Mouse (Mus musculus) megakaryocyte, embryonic 14.5 days (primary cell): ENCODE data around the gene Lhfp.

Experiments used
- FLI1 ChIP-seq: IDR thresholded peaks from 2 replicates; pipeline ENCODE4 v1.6.1; 2012; ENCODE audit warnings: low read length, inconsistent platforms, mixed read lengths
- GATA1 ChIP-seq: IDR thresholded peaks from 3 replicates; pipeline ENCODE4 v1.6.1; 2012; ENCODE audit warnings: mixed read lengths, low read length, inconsistent platforms, borderline replicate concordance

GRCm38 (mm10) chr3:53068399-53068798, 27.1 kb downstream of the Lhfp start:
- TF ChIP-seq GATA1, result no peak
- TF ChIP-seq FLI1, result no peak
